Mouse (Mus musculus) regulatory T cell (primary cell): Measurements from ENCODE around the gene Igll1.
"Not testable (repeated sequence)": the region's sequence is repeated elsewhere in the genome, so short reads cannot be mapped to it uniquely, and the experiment has no call there.

Experiments
- in situ Hi-C: fragments of 300-600 bp; cut with MboI, MseI; formaldehyde crosslinking; loops from one replicate; pipeline ENCODE4 v1.15.1; 2025; ENCODE audit warnings: high pct_unique_total_duplicates

The Igll1 gene

GRCm38 (mm10) chr16:16863978-16864377 is at the start of gene Igll1:
Gene Igll1, minus strand, starts transcription at chr16:16863985.
- in situ Hi-C loops: loop anchor here (5.0 kb wide), 1 partner anchor 48 kb away; no protein-coding TSS in a partner anchor

GRCm38 (mm10) chr16:16913440-16913839 is 49.7 kb upstream of the Igll1 start:
- in situ Hi-C loops: loop anchor here (5.0 kb wide), 1 partner anchor 51 kb away; the partner anchor contains the start of gene Igll1

GRCm38 (mm10) chr16:16911641-16912597 is 48.1 kb upstream of the Igll1 start:
- in situ Hi-C loops: loop anchor here (5.0 kb wide), 1 partner anchor 50 kb away; the partner anchor contains the start of gene Igll1

- in situ Hi-C loops: loop anchor here (10.0 kb wide), 1 partner anchor 563 kb away; no protein-coding TSS in a partner anchor
Observed at GRCm38 (mm10) chr16:16907799-16908198, 44.0 kb upstream of the Igll1 start.

- in situ Hi-C loops: loop anchor here (10.0 kb wide), 1 partner anchor 558 kb away; no protein-coding TSS in a partner anchor
Observed at GRCm38 (mm10) chr16:16903188-16903587, 39.4 kb upstream of the Igll1 start.

GRCm38 (mm10) chr16:16902329-16902728 is 38.5 kb upstream of the Igll1 start:
- in situ Hi-C loops: loop anchor here (10.0 kb wide), 1 partner anchor 558 kb away; no protein-coding TSS in a partner anchor

GRCm38 (mm10) chr16:16897056-16897584 is 33.3 kb upstream of the Igll1 start:
- in situ Hi-C loops: no loop called here

- in situ Hi-C loops: no loop called here
Observed at GRCm38 (mm10) chr16:16896382-16897055, 32.7 kb upstream of the Igll1 start, which contains the start of gene Ppm1f. Gene Ppm1f, plus strand, starts transcription at chr16:16896469.

GRCm38 (mm10) chr16:16896015-16896381 is 32.2 kb upstream of the Igll1 start:
- in situ Hi-C loops: no loop called here

- in situ Hi-C loops: no loop called here
Observed at GRCm38 (mm10) chr16:16892366-16892765, 28.6 kb upstream of the Igll1 start.

GRCm38 (mm10) chr16:16888341-16888740 is 24.6 kb upstream of the Igll1 start:
- in situ Hi-C loops: no loop called here

GRCm38 (mm10) chr16:16879025-16879424 is 15.2 kb upstream of the Igll1 start:
- in situ Hi-C loops: no loop called here

GRCm38 (mm10) chr16:16870617-16871331 is 7.0 kb upstream of the Igll1 start, which contains the start of the genes Top3b and Vpreb1:
Gene Top3b, plus strand, starts transcription at chr16:16870736.
Gene Vpreb1, minus strand, starts transcription at chr16:16870843.
- in situ Hi-C loops: no loop called here

GRCm38 (mm10) chr16:16870241-16870616 is 6.4 kb upstream of the Igll1 start:
- in situ Hi-C loops: no loop called here

GRCm38 (mm10) chr16:16865696-16866561 is 2.1 kb upstream of the Igll1 start:
- in situ Hi-C loops: no loop called here

GRCm38 (mm10) chr16:16865217-16865616 is 1.4 kb upstream of the Igll1 start:
- in situ Hi-C loops: no loop called here

- in situ Hi-C loops: loop anchor here (5.0 kb wide), 1 partner anchor 50 kb away; no protein-coding TSS in a partner anchor
Observed at GRCm38 (mm10) chr16:16862288-16862687, 1.5 kb downstream of the Igll1 start.

- in situ Hi-C loops: no loop called here
Observed at GRCm38 (mm10) chr16:16856731-16857476, 6.9 kb downstream of the Igll1 start.

- in situ Hi-C loops: not testable (repeated sequence)
Observed at GRCm38 (mm10) chr16:16856054-16856453, 7.7 kb downstream of the Igll1 start.
